Mouse (Mus musculus): ENCODE data around the gene Pign.

Gene Pign

GRCm38 (mm10) chr1:105663171-105663961 is at the start of gene Pign, which contains the start of gene Relch:
Gene Pign, minus strand, starts transcription at chr1:105663677.
Gene Relch, plus strand, starts transcription at chr1:105663861.
- DNase-seq (ENCODE audit: low spot score in 2 of 2), result peak; percentile 98 to 99

GRCm38 (mm10) chr1:105712822-105713221 is 49.3 kb upstream of the Pign start:
- DNase-seq (ENCODE audit: low spot score in 2 of 2), result no peak

GRCm38 (mm10) chr1:105711227-105711626 is 47.8 kb upstream of the Pign start:
- no peak for DNase-seq (ENCODE audit: low spot score in 2 of 2)

DNA sequence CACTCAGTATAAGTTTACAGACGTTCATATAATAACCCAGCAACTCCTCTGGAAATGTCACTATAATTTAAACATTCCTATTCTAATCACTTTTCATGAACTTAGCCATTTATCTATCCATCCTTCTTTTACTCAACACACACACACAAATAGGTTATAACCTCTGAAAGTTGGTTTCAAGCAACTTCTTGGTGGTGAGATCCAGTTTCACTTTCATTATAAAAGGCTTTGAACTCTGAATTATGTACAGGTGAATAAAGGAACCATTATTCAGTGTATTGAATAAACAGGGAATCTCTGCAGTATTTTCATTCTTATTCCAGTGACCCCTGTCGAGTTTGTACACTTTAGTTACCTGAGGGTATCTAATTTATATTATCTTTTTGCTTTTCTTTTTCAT is 45.9 kb upstream of the Pign start:
- DNase-seq (ENCODE audit: low spot score in 2 of 2), result no peak

DNA sequence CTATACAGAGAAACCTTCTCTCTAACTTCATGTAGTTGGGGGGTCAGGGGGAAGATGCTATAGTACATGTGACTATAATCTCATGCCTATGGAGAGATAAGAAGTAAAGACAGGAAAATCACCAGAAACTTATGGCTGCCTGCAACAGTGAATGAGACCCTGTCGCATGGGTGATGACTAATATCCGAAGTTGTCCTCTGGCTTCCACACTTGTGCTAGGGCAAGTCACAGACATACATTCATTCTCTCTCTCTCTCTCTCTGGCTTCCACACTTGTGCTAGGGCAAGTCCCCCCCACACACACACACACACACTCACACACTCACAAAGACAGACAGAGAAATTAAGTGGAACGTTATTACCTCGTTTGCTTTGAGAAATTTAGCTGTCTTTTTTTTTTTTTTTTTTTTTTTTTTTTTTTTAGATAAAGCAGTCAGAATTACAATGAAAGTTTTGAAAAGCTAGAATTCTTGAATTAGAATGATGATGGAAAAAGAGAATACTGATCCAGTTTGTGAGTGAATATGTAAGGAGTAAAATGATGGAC is 37.6 kb upstream of the Pign start:
- no peak for DNase-seq (ENCODE audit: low spot score in 2 of 2)

DNA sequence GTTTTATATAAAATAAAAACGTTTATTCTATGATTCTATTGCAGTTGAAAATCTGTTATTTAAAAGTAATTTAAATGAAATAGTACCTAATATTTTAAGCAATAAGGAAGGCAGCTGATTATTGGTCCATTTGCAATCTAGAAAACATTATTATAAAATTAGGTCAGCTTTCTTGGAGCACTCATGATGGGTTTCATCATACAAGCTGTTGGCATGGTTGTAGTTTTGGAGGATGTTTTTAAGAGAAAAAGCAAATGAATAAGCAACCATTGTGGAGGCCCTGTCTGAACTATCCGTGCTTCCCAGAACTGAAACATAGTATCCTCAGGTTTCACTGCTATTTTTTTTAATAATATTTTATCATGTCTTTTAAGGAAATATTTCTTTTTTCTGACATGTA is 32.1 kb upstream of the Pign start:
- no peak for DNase-seq (ENCODE audit: low spot score in 2 of 2)

DNA sequence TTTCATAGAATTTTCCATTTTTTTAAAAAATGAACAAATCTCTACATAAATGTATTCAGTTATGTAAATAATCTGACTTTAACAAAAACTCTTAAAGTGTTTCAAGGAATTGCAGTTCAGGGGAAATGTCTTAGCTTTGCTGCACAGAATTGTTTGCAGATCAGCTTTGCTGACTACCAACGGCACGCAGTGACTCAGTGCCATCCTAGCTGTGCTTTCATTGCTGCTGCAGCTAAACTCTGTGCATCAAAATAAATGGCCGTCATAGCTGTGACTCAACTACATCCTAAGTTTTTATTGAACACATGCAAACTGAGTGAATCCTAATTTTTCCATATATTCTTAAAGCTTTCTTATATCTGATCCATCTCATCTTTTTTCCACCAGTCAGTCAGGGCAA is 22.0 kb upstream of the Pign start:
- no peak for DNase-seq (ENCODE audit: low spot score in 2 of 2)

DNA sequence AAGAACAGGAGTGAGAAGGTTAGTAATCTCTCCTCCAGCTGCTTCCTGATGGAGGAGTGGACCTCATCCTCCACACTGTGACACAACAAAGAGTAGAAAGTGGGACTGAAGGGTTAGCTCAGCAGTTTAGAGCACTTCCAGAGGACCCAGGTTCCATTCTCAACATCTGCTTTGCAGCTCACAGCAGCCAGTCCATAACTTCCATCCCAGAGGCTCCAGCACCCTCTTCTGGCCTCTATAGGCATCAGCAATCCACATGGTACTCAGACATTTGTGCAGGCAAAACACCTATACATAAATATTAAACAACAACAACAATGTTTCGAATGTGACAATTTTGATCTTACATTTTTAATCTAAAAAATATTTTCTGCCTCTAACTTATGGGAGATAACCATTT is 17.1 kb upstream of the Pign start:
- DNase-seq (ENCODE audit: low spot score in 2 of 2), result no peak

GRCm38 (mm10) chr1:105674763-105675162 is 11.3 kb upstream of the Pign start:
- DNase-seq (ENCODE audit: low spot score in 2 of 2), result no peak

DNA sequence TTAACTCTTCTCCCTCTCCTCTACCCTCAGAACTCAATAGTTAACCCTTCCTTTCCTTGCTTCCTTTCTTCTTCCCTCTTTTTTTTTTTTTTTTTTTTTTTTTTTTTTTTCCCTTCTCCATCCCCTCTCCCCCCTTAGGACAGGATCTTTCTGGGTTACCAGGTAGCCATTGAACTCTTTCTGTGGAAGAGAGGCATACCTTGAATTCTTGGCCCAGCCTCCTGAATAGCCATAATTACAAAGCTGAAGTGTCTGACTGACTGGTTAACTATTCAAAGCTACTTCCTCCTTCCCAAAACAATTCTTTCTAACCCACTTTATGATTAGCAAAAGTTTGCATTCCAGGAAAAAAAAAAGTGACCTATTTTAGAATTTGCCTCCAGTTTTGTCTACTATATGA is 6.2 kb upstream of the Pign start:
- DNase-seq (ENCODE audit: low spot score in 2 of 2), result no peak

DNA sequence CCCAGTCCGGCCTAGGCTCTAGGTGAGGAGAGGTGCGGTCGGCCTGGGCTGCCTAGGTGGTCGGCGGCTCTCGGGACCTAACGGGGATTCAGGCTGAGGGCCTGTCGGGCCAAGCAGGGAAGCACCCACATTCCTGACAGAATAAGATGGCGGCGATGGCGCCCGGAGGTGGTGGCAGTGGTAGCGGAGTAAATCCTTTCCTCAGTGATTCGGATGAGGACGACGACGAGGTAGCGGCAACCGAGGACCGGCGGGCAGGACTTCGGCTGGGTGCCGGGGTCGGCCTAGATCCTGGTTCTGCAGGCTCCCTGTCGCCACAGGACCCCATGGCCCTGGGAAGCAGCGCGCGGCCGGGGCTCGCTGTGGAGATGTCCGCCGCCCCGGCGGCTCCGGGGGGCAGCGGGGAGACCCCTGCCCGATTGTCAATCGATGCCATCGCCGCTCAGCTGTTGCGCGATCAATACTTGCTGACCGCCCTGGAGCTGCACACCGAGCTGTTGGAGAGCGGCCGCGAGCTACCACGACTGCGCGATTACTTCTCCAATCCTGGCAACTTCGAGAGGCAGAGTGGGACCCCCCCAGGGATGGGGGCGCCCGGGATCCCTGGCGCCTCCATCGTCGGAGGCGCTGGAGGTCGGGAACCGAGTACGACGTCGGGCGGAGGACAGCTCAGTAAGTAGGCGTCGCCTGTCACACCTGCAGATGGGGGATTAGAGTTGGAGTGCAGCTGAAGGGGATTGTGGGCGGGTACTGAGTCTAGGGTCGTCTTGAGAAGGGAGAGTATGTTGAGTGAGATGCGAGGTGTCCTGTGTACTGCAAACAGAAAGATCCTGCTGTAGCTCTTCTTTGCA is 710 bp upstream of the Pign start:
- DNase-seq (ENCODE audit: low spot score in 2 of 2), result no peak

GRCm38 (mm10) chr1:105662820-105663170 is 682 bp downstream of the Pign start:
- DNase-seq (ENCODE audit: low spot score in 2 of 2), result no peak

GRCm38 (mm10) chr1:105660015-105660414 is 3.5 kb downstream of the Pign start:
- peak; percentile 12 to 43 for DNase-seq (ENCODE audit: low spot score in 2 of 2)

GRCm38 (mm10) chr1:105653981-105654380 is 9.5 kb downstream of the Pign start:
- no peak for DNase-seq (ENCODE audit: low spot score in 2 of 2)

DNA sequence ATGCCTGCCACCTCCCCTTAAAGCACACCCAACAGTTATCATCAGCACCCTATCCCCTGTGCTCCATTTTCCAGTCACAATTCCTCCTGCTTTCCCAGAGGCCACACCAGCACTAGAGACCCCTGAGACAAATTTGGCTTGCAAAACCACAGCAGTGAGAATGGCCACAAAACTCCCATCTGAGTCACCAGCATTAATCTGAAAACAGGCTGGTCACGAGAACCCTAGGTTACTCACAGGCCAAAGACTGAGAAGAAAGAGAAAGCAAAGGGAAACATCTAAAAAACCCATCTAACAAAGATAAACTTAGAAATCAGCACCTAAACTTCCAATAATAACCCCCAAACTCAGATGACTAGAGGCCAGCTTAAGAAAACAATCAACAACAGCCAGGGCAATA is 12.8 kb downstream of the Pign start:
- no peak for DNase-seq (ENCODE audit: low spot score in 2 of 2)

DNA sequence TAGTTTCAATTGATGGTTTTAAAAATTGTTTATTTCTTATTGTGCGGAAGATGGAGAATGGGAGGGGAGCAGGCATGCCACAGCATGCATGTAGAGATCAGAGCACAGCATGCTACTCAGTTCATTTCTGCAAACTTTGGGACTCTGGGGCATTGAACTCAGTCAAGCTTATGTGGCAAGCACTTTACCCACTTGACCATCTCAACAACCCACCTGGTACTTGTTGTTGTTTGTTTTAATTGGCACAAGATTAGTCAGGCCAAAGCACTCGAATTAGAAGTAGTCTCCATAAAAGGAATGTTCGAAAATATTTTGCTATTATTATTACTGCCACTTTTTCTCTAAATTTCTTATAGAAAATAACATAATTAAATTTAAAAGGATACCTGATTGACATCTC is 19.4 kb downstream of the Pign start:
- no peak for DNase-seq (ENCODE audit: low spot score in 2 of 2)

- peak in 1 of 2 experiments; percentile 6 for DNase-seq (ENCODE audit: low spot score in 2 of 2)
These were observed 33.0 kb downstream of the Pign start for GRCm38 (mm10) chr1:105630481-105630880.

DNA sequence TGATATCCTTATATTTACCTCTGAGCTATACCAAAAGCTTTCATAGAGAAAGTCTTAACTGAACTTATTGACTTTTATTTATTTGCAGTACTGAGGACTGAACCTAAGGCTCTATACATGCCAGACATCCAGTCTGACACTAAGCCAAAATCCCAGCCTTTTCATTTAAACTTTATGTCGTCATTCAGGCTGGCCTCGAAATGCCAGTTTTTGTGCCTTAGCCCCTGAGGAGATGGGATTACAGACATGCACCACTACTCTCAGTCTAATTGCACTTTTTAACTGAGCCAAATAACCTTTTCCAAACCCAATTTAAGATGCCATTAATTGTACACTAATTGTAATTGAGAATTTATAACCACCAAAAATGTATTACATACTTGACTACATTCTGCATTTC is 73.8 kb downstream of the Pign start:
- no peak for DNase-seq (ENCODE audit: low spot score in 2 of 2)

- DNase-seq (ENCODE audit: low spot score in 2 of 2), result no peak
These were observed 74.8 kb downstream of the Pign start for GRCm38 (mm10) chr1:105588697-105589096.

GRCm38 (mm10) chr1:105582800-105583199 is 80.7 kb downstream of the Pign start:
- no peak for DNase-seq (ENCODE audit: low spot score in 2 of 2)

DNA sequence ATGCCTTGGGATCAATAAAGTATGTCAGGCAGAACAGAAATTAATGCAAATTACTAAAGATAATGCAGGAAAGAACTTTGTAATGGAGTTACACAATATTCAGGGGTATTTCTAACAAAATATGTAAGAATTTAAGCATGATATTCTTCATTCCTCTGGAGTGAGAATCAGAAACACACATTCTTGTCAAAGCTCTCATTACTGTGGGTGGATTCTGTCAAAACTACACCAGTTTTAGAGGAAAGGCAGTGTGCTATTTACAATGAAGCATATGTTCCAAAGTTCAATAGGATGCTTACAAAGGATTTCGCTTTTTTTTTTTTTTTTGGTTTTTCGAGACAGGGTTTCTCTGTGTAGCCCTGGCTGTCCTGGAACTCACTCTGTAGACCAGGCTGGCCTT is 82.6 kb downstream of the Pign start:
- DNase-seq (ENCODE audit: low spot score in 2 of 2), result no peak

DNA sequence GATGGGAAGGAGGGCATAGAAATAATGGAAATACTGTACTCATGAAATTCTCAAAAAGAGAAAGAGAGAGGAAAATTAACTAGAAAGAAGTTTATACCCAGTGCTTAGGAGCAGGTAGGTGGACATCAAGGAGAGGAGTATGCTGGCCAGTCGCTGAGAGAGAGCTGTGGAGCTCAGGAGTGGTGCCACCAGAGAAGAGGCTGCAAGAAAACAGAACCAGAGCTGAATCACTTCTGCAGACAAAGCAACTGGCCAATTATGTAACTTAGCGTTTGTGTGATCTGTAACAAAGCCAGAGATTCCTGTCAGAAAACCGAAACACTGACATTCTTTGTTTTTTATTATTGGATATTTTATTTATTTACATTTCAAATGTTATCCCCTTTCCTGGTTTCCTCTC is 97.4 kb downstream of the Pign start:
- no peak for DNase-seq (ENCODE audit: low spot score in 2 of 2)

DNA sequence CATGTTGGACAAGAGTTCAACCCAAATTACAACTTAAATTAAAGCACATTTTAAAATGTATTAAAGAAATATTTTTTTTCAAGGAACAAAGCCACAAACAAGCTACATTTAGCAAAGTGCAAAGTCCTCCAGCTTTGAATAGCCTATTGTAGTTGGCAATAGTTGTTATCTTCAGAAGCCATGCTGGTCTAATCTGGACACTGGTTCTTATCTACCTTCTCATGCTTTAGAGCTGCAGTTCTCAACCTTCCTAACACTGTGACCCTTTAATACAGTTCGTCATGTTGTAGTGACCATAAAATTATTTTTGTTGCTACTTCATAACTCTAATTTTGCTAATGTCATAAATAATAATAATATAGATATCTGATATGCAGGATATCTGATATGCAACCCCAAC is 99.2 kb downstream of the Pign start:
- DNase-seq (ENCODE audit: low spot score in 2 of 2), result no peak
